Mouse (Mus musculus) frontal cortex, adult (tissue): ENCODE results near the gene Fscn2.
"Not testable (repeated sequence)": the region's sequence is repeated elsewhere in the genome, so short reads cannot be mapped to it uniquely, and the experiment has no call there.

Source experiments
- ATAC-seq: cut with Nextera tagmentation; 2 replicates; pipeline ENCODE4 v1.9.2; 2017; ENCODE audit warnings: mild to moderate bottlenecking, moderate library complexity, mixed read lengths; ENCODE audit not compliant: low TSS enrichment

Fscn2 gene

GRCm38 (mm10) chr11:120346383-120347034 is 14.8 kb upstream of the Fscn2 start:
- not testable (repeated sequence) for ATAC-seq

- ATAC-seq: no peak
Measured at GRCm38 (mm10) chr11:120347301-120347700, 14.0 kb upstream of the Fscn2 start.

DNA sequence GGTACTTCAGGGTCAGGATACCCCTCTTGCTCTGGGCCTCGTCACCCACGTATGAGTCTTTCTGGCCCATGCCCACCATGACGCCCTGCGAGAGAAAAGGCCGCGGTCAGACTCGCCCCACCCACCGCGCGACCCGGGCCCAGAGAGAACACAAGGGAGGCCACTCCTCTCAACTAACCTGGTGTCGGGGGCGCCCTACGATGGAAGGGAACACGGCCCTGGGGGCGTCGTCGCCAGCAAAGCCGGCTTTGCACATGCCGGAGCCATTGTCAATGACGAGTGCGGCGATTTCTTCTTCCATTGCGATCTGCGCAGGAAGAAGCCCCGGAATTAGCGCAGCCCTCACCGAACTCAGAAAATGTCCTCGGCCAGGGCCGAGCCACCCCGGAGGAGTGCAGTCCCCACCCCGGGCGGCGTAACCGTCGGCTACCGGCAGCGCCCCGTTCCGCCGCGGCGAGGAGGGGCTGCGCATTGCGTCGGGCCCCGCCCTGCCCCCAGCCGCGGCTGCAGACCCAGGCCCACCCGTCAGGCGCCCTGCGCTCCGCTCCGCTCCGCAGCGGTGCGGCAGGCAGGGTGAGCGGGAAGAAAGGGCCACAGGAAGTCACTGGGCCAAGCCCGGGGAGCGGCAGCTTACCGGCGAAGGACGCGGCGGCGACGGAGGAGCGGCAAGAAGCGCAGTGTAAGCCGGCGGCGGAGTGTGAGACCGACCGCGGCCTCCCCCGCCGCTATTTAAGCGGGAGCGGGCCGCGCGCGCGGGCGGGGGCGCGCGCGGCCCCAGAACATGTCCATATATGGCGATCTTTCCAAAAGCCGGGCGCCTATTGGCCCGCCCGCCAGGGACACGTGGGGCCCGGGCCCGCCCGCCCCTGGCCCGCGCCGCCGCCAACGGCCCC is 13.3 kb upstream of the Fscn2 start, which contains the start of gene Actg1:
Gene Actg1, minus strand, starts transcription at position 752 of the 893 bp plus-strand sequence.
- peak; percentile 40 for ATAC-seq

GRCm38 (mm10) chr11:120348684-120349370 is 12.5 kb upstream of the Fscn2 start:
- ATAC-seq: no peak

DNA sequence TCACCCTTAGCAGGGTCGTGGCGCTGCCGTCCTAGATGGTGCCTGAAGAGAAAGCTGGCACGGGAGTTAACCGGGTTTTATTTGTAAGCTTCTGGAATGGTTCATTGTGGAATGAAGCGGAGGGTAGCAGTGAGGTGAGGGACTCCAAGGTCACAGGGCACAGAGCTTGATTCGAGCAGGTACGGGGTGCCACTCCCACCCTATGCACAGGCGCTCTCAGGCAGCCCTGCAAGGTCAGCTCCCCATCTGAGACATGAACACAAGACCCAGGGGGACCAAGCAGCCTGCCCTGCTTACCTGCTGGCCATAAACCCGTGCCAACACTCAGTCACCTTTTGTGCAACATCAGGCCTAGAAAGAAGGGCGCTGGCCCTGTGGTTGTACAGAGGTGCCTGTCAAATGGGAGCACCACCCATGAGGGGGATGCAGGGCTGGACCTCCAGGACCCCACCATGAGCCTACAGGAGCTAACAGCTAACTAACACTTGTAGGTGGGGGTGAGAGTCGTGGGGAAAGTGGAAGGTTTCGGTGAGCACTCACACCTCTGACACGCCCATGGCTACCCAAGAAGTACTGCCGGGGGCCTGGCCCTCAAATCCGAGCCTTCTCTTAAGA is 11.9 kb upstream of the Fscn2 start:
- no peak for ATAC-seq

GRCm38 (mm10) chr11:120349986-120350702 is 11.2 kb upstream of the Fscn2 start:
- ATAC-seq: peak; percentile 44

GRCm38 (mm10) chr11:120350711-120351110 is 10.6 kb upstream of the Fscn2 start:
- ATAC-seq: no peak

GRCm38 (mm10) chr11:120351250-120352092 is 9.9 kb upstream of the Fscn2 start:
- no peak for ATAC-seq

DNA sequence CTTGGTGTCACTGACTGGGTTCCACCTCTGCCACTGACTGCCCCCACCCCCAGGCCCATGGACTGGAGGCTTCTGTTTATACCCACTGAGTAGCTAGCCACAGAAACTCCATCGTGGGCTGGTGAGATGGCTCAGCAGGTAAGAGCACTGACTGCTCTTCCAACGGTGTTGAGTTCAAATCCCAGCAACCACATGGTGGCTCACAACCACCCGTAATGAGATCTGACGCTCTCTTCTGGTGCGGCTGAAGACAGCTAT is 9.3 kb upstream of the Fscn2 start:
- not testable (repeated sequence) for ATAC-seq

DNA sequence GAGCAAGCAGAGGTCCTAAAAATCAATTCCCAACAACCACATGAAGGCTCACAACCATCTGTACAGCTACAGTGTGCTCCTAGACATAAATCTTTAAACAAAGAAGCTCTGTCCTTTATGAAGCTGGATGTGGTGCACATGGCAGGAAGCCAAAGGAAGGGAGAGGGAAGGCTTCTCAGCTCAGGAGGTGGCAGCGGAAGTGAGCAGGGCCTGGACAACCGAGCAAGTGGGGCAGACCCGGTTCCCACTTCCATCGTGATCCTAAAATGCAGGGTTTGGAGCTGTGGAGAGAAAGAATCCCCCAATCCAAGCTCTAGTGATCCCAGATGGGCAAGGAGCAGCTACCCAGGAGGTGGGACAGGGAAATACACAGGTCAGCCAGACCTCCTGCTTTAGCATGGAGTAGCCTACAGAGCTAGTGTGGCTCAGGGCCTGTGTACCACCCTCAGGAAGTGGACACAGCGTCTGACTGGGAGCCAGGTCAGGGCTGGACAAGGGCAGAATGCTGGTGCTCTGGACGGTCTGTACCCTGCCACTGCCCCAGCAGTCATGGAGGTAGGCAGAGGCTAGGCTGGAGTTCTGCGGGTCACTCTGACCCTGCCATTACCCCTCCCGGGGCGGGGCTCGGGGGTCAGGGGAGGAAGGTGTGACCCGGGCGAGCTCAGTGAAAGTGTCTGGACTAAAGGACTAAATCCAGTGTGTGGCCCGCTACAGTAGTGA is 8.6 kb upstream of the Fscn2 start:
- ATAC-seq: no peak

- ATAC-seq: no peak
Measured at GRCm38 (mm10) chr11:120353500-120354303, 7.6 kb upstream of the Fscn2 start.

- ATAC-seq: no peak
Measured at GRCm38 (mm10) chr11:120354304-120355276, 6.7 kb upstream of the Fscn2 start.

DNA sequence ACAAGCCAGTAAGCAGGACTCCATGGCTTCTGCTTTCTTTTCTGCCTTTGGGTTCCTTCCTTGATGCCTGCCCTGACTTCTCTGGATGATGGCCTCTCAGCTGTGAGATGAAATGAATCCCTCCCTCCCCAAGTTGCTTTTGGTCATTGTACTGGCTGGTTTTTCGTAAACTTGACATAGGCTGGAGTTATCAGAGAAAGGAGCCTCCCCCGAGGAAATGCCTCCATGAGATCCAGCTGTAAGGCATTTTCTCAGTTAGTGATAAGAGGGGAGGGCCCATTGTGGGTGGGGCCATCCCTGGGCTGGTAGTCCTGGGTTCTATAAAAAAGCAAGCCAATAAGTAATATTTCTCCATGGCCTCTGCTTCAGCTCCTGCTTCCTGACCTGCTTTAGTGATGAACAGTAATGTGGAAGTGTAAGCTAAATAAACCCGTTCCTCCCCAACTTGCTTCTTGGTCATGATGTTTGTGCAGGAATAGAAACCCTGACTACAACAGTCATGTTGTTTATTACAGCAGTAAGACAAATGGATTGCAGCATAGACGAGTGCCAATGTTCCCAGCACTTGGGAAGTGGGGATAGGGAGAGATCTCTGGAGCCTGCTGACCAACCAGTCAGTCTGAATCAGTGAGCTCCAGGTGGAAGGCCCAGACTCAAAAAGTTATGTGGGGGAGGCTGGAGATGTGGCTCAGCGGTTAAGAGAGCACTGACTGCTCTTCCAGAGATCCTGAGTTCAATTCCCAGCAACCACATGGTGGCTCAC is 5.9 kb upstream of the Fscn2 start:
- no peak for ATAC-seq

DNA sequence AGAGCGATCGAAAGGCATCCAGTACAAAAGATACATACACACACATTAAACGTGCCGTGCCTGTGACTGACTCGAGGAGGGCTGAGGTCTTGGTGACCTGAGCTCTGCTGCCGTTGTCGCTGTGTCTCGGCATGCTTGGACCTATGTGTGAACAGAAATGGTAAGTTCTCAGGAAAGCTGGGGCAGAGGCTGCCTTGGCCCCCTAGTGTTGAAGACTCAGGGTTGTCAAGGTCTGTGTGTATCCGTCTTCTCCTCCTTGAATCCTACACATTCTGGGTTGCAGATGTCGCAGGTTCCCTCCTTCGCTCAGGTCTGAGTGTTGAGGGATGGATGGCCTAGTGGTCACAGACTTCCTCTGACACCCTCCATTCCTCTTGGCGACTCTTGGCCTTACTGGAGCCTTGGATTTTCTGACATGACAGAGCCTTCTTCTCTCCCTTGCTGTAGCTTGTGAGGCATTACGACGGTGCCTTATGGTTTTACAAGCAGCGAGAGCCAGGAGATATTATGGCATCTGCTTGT is 5.0 kb upstream of the Fscn2 start:
- no peak for ATAC-seq

- no peak for ATAC-seq
Measured at GRCm38 (mm10) chr11:120356900-120357299, 4.4 kb upstream of the Fscn2 start.

- peak; percentile 83 for ATAC-seq
Measured at GRCm38 (mm10) chr11:120357791-120358401, 3.4 kb upstream of the Fscn2 start.
